Mouse (Mus musculus) 3T3-L1 (cell line): ENCODE measurements at regions not wholly inside any gene's neighbourhood (a gene's known extent, or its start where the extent isn't known, plus 50 kb on each side); places are given as distances from the start of the nearest gene placed in this dataset.
A peak's percentile ranks its signal among the peaks of the same experiment; 100 is the strongest.

Source experiments
- DNase-seq: peaks from one replicate; pipeline ENCODE4 v3.0.0-alpha.2; 2015; ENCODE audit warnings: low read depth, low spot score

DNA sequence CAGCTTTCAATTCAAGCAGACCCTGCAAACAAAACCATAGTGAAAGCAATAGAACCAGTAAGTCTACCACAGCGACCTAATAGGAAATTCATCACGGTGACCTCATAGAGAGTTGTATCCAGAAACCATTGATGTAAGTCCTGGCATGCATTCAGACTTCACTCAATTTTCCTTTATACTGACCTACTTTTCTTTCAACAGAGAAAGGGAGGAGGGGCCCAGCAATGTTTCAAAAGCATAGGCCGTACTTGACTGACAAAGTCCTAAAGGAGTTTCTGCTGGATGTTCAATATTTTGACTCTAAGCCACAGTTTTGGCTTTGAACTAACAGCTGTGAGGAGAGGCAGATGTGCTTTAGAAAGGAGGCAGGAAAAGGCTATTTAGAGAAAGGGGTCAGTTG is 88.4 kb downstream of the AI593442 start:
- DNase-seq = no peak

DNA sequence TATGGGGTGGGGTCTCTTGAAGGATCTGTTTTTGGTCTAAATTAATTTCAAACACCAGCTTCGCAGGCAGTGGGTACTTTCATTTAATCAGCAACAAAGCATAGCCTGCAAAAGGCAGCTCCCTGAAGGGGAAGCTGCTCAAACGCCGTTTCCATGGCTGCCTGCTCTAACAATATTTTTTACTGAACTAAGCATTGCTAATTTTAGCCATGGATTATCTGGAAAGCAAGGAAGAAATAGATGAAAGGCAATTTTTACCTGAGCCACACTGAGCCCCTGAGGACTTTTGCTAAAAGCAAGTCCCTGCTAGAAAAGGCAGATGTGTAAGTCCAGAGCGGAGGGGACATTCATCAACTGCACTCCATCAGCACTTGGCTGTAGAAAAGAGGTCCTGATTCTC is 105.5 kb downstream of the AI593442 start:
- no peak for DNase-seq

- DNase-seq = no peak
Measured at GRCm38 (mm10) chr9:52551577-52552281, 127.9 kb downstream of the AI593442 start.

GRCm38 (mm10) chr9:52546071-52546470 is 133.5 kb downstream of the AI593442 start:
- no peak for DNase-seq

DNA sequence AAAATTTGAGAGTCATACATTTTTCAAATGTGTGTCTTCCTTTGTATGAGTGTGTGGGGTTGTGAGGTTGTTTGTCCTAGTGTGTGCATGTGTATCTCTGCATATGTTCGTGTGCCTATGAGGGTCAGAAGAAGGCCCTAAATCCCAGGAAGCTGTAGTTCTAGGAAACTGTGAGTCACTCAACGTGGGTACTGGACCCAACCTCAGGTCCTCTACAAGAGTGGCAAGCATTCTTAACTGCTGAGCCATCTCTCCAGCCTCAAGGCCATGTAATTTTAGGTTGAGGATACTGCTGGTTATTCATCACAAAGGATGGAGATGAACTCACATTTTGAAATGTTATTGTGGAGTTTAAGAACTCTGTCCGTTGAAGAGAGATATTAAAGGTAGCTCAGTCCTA is 140.5 kb downstream of the AI593442 start:
- DNase-seq = peak; percentile 81

DNA sequence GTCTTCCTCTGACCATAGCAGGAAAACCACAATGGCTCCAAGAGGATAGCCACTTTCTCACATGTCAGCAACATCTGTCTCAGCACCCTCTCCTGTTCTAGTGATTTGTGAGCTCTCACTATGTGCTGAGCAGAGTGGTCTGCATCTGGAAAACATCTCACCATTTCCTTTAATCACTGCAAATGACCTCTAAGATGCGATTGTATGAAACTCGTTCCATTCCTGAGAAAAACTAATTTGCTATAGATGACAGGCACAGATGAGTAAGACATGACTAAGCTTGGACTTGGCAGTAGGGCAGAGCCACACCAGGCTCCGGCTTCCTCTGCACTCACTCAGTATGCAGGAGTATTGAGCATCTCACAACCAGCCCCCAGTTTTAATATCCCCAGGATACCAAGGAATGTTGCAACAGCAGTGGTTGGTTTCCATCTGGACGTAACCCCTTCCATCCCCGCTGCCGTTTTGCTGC is 150.1 kb downstream of the AI593442 start:
- DNase-seq = peak; percentile 98

DNA sequence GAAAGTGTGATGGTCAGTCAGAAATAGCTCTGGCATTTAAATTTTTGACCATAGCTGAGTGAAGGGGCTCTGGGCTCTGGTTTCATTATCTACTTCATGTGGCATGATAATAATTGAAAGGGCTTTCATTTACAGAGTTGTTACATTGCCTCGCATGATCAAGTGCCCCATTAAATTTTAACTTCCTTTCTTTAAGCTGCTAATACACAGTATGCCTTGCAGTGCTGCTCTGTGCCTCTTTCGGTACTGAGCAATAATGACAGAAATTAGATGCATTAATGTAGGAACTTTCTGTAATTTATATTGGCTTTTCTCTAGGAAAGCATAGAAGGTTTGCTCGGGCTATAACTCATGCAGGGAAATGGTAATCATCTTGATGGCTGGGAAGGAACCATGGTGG is 179.1 kb downstream of the AI593442 start:
- DNase-seq = no peak

DNA sequence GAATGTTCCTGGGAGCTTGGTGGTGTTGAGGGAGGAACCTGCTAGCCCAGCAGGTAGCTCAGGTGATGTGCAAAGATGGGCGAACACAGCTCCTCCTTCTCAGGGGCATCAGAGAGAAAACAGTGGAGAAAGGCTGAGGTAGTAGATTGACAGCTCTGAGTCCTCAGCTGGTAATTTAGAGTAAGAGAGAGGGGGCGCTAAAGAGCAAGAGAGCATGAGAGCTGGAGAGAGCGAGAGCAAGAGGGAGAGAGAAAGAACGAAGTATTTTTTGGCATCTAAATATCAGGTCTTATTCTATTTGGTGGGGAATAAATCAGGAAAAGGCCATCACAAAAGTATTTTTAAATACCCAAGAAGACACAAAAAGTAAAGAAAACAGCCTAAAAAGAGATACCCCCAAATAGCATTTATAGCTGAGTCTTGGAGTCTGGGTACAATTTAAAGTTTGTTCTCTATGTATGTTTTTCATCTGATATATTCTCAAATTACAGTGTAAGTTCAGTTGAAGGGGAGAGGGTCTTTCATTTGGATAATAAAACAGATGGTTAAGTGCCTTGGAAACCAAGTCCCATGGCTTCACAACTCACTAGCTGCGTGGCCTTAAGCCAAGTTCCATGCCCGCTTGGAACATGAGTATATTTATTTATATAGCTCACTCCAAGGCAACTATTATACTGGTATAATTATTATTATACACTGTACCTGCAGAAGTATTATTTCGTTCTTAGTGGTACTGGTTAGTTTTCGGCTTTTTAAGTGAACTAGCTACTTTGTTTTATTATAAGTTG is 183.9 kb downstream of the AI593442 start:
- DNase-seq = no peak

GRCm38 (mm10) chr9:52492947-52493505 is 186.6 kb downstream of the AI593442 start:
- DNase-seq = no peak

GRCm38 (mm10) chr9:52473555-52474196 is 205.9 kb downstream of the AI593442 start:
- DNase-seq = no peak

- DNase-seq = peak; percentile 80
Measured at GRCm38 (mm10) chr9:52472859-52473258, 206.7 kb downstream of the AI593442 start.

DNA sequence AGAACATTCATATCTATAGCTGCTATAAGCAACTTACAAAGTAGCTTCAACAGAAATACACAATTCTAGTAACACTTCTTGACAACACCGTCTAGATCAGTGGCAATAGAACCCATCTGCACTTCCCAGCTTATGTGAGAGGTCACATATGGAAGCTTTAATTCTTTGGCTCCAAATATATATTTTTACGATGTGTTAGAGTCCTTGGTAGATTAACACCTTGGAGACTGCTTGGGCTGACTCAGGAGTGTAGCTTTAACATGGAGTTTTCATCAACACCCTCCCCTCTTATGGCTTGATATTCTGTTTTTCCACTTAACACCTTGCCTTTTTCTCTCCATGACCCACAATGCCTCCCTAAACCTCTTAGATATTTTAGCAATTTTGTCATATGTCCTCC is 221.1 kb downstream of the AI593442 start:
- no peak for DNase-seq

DNA sequence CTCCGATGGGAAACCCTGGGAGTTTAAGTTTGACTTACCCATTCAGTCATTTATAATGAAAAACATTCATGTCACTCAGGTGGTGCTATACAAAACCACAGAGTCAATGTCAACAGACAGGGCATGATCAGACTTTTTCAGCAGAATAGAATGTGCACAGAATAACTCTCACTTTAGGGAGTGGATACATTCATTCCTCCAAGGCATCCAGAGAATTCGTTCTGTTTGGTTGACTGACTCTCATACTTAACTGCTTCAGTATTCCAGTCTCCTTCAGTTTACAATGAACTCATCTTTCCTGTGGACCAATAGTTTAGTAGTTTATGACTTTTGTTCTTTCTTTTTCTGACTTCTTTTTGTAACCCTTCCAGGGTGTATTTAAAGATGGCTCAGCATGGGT is 225.1 kb downstream of the AI593442 start:
- peak; percentile 13 for DNase-seq

GRCm38 (mm10) chr9:52451792-52452191 is 227.8 kb downstream of the AI593442 start:
- DNase-seq = no peak

- no peak for DNase-seq
Measured at GRCm38 (mm10) chr9:52448245-52448644, 231.3 kb downstream of the AI593442 start.

- DNase-seq = no peak
Measured at GRCm38 (mm10) chr9:52443228-52443627, 236.4 kb downstream of the AI593442 start.

GRCm38 (mm10) chr9:52434215-52434614 is 245.4 kb downstream of the AI593442 start:
- DNase-seq = no peak

DNA sequence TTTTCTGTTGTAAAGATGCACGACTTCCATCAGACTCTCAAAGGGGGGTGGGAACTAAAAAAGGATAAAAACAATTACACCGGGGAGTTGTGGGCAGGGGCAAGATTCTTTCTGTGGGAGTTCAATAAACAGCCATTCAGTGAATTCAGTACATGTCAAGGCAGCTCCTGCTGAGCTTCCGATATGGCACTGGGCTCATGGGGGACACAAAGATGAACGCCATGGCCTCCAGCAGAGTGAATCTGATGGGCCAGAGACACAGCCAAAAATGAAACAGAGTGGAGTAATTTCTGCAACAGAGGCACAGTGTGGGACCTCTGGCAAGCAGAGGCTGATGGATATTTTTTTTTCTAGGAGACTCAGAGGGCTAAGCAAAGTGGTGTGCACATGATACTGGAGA is 254.2 kb downstream of the AI593442 start:
- no peak for DNase-seq

DNA sequence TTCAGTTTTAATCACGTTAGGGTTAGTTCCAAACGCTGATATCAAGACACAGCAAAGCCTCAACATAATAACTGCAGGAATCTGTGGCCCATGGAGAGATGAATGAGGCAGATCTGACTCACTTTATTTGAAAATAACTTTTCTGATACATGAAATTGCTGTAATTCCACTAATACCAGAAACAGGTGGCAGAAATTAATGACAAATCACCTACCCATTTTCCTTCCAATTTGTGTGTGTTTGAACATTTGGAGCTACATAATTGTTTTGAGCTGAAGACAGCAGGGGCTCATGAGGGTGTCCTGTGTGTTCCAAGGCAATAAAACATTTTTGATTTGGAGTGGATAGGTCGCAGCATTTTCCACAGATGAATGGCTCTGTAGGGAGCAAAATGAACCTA is 254.2 kb upstream of the Zc3h12c start:
- DNase-seq = no peak

DNA sequence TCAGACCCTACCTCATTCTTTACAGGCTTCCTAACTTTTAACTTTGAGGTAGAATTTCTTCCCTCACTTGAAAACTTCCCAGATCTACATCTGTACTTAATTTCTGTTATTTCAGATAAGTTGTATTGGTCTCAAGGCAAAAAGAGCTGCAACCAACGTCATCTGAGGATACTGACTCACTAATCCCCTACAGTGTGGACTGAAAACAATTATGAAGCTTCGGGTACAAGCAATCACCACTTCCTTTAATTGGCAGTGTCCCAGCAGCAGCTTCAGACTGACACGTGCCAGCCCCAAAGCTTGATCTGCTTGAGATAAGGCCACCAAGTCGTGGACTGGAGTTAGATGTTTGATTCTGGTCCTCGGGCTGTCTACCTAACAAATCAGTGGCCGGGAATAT is 247.3 kb upstream of the Zc3h12c start:
- peak; percentile 54 for DNase-seq

- DNase-seq = no peak
Measured at GRCm38 (mm10) chr9:52407841-52408240, 239.5 kb upstream of the Zc3h12c start.

GRCm38 (mm10) chr9:52402496-52402895 is 234.1 kb upstream of the Zc3h12c start:
- no peak for DNase-seq
